ENCODE assay signal across 10 mouse cellular contexts in genomic region chr11:63164756-63165484, GRCm38 (mm10). TPM values are rescaled to one million over a fixed set of nuclear protein-coding genes. Genes with fewer than 3 reads are reported as not detected.
DNase-seq lines count a peak whose midpoint lies in the region; ATAC-seq lines count a peak whose summit lies in the region.
"Had no signal": no experiment of that assay in that cellular context is flagged by ENCODE, and none has a peak within 500 bp of the region (broad histone marks: within the 10 kb centered on the region; RNA-seq: fewer than 3 reads in every experiment).

No protein-coding gene starts in this region.

- H3K4me3 ChIP-seq in heart, embryonic 10.5 days = no peak overlapping the region
- no peak overlapping the region for H3K4me3 ChIP-seq in heart, embryonic 12.5 days
- no peak overlapping the region for H3K4me3 ChIP-seq in neural tube, embryonic 11.5 days (ENCODE audit: low read depth, low read length)
- H3K4me3 ChIP-seq in neural tube, embryonic 15.5 days (replicated peaks) = no peak overlapping the region
- H3K4me3 ChIP-seq: limb, embryonic 12.5 days; neural tube, embryonic 13.5 days had no signal

- no peak overlapping the region for H3K9ac ChIP-seq in heart, embryonic 12.5 days
- H3K9ac ChIP-seq in neural tube, embryonic 11.5 days (ENCODE audit: low read length) = no peak overlapping the region
- no peak overlapping the region for H3K9ac ChIP-seq in neural tube, embryonic 15.5 days (replicated peaks)
- H3K9ac ChIP-seq: limb, embryonic 12.5 days; neural tube, embryonic 13.5 days had no signal

- 0 out of 2 replicates have a peak, but pooled peaks cover under 1% of the 10 kb centered on the region for H3K36me3 ChIP-seq in heart, embryonic 10.5 days
- no peaks in the 10 kb centered on the region for H3K36me3 ChIP-seq in heart, embryonic 12.5 days
- H3K36me3 ChIP-seq in neural tube, embryonic 11.5 days (ENCODE audit: control insufficient read depth, insufficient read depth, low read length) = no peaks in the 10 kb centered on the region
- no peaks in the 10 kb centered on the region for H3K36me3 ChIP-seq in neural tube, embryonic 15.5 days
- H3K36me3 ChIP-seq: neural tube, embryonic 13.5 days had no signal

- intact Hi-C loops in left cerebral cortex, postnatal 10 days (cut with DNase I) = no loop called here

- ATAC-seq in heart, embryonic 12.5 days (ENCODE audit: insufficient number of reproducible peaks, low FRiP score) = no peak
- ATAC-seq in neural tube, embryonic 11.5 days (ENCODE audit: insufficient read depth, low FRiP score, low TSS enrichment) = no peak
- no peak for ATAC-seq in neural tube, embryonic 15.5 days (ENCODE audit: low FRiP score)
- ATAC-seq in inflammation-experienced regulatory T-cells, adult 6 months = no peak

- H3K4me1 ChIP-seq in heart, embryonic 10.5 days = peaks cover 11% of the 10 kb centered on the region; the same call in 1 of the 2 replicates
- peaks cover 9% of the 10 kb centered on the region; the same call in 1 of the 2 replicates for H3K4me1 ChIP-seq in heart, embryonic 12.5 days (replicated peaks)
- H3K4me1 ChIP-seq in neural tube, embryonic 11.5 days (ENCODE audit: control insufficient read depth, insufficient read depth, low read length) = no peaks in the 10 kb centered on the region
- H3K4me1 ChIP-seq in neural tube, embryonic 15.5 days = 0 out of 2 replicates have a peak, but pooled peaks cover 3% of the 10 kb centered on the region
- H3K4me1 ChIP-seq: neural tube, embryonic 13.5 days had no signal

- H3K27me3 ChIP-seq in heart, embryonic 10.5 days (ENCODE audit: insufficient read depth, poor library complexity, severe bottlenecking) = no peaks in the 10 kb centered on the region
- H3K27me3 ChIP-seq in heart, embryonic 12.5 days (replicated peaks) = no peaks in the 10 kb centered on the region
- no peaks in the 10 kb centered on the region for H3K27me3 ChIP-seq in neural tube, embryonic 11.5 days (ENCODE audit: control insufficient read depth, insufficient read depth, low read length)
- no peaks in the 10 kb centered on the region for H3K27me3 ChIP-seq in neural tube, embryonic 15.5 days (replicated peaks)
- H3K27me3 ChIP-seq: limb, embryonic 12.5 days; neural tube, embryonic 13.5 days had no signal

- no peak overlapping the region for H3K27ac ChIP-seq in heart, embryonic 10.5 days
- H3K27ac ChIP-seq in heart, embryonic 12.5 days (ENCODE audit: poor library complexity, severe bottlenecking) = no peak overlapping the region
- no peak overlapping the region for H3K27ac ChIP-seq in neural tube, embryonic 11.5 days (ENCODE audit: low read depth, low read length)
- no peak overlapping the region for H3K27ac ChIP-seq in neural tube, embryonic 15.5 days (replicated peaks)
- H3K27ac ChIP-seq: limb, embryonic 12.5 days; neural tube, embryonic 13.5 days had no signal

- WGBS in heart, embryonic 10.5 days = 43% methylated on average over 7 of the region's 7 CpGs
- 47% methylated on average over 7 of the region's 7 CpGs for WGBS in heart, embryonic 12.5 days
- 59% methylated on average over 7 of the region's 7 CpGs for WGBS in neural tube, embryonic 11.5 days
- 60% methylated on average over 7 of the region's 7 CpGs for WGBS in neural tube, embryonic 15.5 days

- no peaks in the 10 kb centered on the region for H3K9me3 ChIP-seq in heart, embryonic 10.5 days
- H3K9me3 ChIP-seq in heart, embryonic 12.5 days (replicated peaks) = no peaks in the 10 kb centered on the region
- no peaks in the 10 kb centered on the region for H3K9me3 ChIP-seq in neural tube, embryonic 11.5 days (ENCODE audit: control insufficient read depth, low read length)
- no peaks in the 10 kb centered on the region for H3K9me3 ChIP-seq in neural tube, embryonic 15.5 days (replicated peaks)
- H3K9me3 ChIP-seq: limb, embryonic 12.5 days; neural tube, embryonic 13.5 days had no signal

- no peak overlapping the region for H3K4me2 ChIP-seq in heart, embryonic 12.5 days
- no peak overlapping the region for H3K4me2 ChIP-seq in neural tube, embryonic 11.5 days (ENCODE audit: low read depth)
- no peak overlapping the region for H3K4me2 ChIP-seq in neural tube, embryonic 15.5 days
- H3K4me2 ChIP-seq: limb, embryonic 12.5 days; neural tube, embryonic 13.5 days had no signal

- DNase-seq in heart, embryonic 10.5 days (ENCODE audit: low spot score) = peak; percentile 61
- peak; percentile 23 for DNase-seq in neural tube, embryonic 11.5 days (ENCODE audit: low spot score)
- DNase-seq in WW6 (ENCODE audit: low read depth, low spot score) = peak; percentile 28
- DNase-seq in retina, embryonic 14.5 days (ENCODE audit: low spot score) = peak; percentile 68
- no peak for DNase-seq in left cerebral cortex, postnatal 10 days (ENCODE audit: extremely low spot score in 1 of 2, low spot score in 2 of 2)

RNA-seq across cellular contexts. Expression of gene Pmp22, which starts 36.1 kb away (rescaled TPM):
- polyA plus RNA-seq in heart, embryonic 10.5 days (2016; fragmentation: Nextera tagmentation; extraction: Ambion mirVana) = 98.2 and 147 TPM in 2 replicates
- polyA plus RNA-seq in heart, embryonic 12.5 days (2016; fragmentation: Nextera tagmentation; extraction: Ambion mirVana) = 67.8 and 72.8 TPM in 2 replicates
- polyA plus RNA-seq in neural tube, embryonic 11.5 days (2014; fragmentation: Nextera tagmentation; extraction: Ambion mirVana) = 34.1 and 36.6 TPM in 2 replicates
- polyA plus RNA-seq in neural tube, embryonic 15.5 days (2015; fragmentation: Nextera tagmentation; extraction: Ambion mirVana) = 43.7 and 54.5 TPM in 2 replicates
- polyA plus RNA-seq in inflammation-experienced regulatory T-cells, adult 6 months (2017; shearing (Covaris generic)) = not detected
- 10 to 100 TPM; 18.2 to 21.3 TPM for total RNA-seq in left cerebral cortex, postnatal 10 days (2021)

Comparison
In these comparisons a context has a peak if more than half of its experiments do, and no peak if none do; other contexts are left out.
1. DNase-seq: peak in heart, embryonic 10.5 days (single experiment), neural tube, embryonic 11.5 days (single experiment), WW6 (single experiment) and retina, embryonic 14.5 days (single experiment); none in left cerebral cortex, postnatal 10 days (0 of 2).
2. RNA of gene Pmp22, which starts 36.1 kb away (polyA plus RNA-seq): 98.2 to 147 TPM in heart, embryonic 10.5 days, 67.8 to 72.8 TPM in heart, embryonic 12.5 days, 43.7 to 54.5 TPM in neural tube, embryonic 15.5 days and 34.1 to 36.6 TPM in neural tube, embryonic 11.5 days; not detected in inflammation-experienced regulatory T-cells, adult 6 months; every median in the first group is over 10 times any median in the second.